Mouse (Mus musculus) right cerebral cortex, postnatal 25 days (tissue): ENCODE results near the gene Gjb2.
"Not testable (repeated sequence)": the region's sequence is repeated elsewhere in the genome, so short reads cannot be mapped to it uniquely, and the experiment has no call there.

Experiments used
- DNase-seq: peaks from one replicate; pipeline ENCODE4 v3.0.0; 2022

The Gjb2 gene

DNA sequence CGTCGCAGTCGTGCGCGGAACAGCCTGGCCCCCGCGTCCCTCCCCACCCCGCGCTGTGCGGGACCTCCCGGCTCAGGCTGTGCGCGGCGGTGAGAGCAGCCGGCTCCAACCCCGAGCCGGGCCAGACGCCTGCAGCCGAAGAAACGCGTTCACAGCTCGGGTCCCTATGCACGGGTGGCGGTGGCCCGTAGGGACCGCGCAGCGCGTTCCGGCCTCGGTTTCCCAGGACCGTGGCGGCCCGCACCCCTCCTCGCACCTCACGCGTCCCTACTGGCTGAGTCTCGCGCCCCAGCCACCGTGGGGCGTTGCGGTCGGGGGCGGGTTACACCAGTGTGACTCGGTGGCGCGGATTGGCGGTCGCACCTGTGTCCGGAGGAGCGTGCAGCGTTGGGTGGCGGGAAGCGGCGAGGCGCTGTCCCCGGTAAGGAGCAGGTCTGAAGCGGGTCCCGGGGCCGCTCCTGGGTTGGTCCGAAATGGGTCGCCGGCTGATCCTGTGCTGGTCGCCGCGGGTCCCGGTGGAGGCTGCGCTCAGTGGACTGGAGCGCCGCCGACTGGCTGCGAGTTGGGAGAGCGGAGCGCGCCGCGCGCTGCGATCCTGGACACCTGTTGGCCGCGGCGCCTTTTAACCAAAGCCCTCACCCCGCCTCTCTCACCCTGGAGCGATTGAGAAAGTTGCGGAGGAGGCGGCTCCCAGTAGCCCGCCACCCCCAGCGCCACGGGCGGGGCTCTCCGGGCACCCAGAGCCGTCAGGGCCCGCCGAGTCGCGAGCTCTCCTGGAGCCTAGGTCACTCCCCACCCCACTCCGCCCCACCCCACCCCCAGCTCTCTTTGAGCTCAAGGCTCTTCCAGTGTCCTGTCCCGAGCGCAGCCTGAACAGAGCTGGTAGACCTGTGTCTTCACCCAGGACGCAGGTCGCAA, at the start of gene Gjb2:
Gjb2 (minus strand) TSS at position 597 of the 918 bp plus-strand sequence.
- peak; percentile 48 for DNase-seq

DNA sequence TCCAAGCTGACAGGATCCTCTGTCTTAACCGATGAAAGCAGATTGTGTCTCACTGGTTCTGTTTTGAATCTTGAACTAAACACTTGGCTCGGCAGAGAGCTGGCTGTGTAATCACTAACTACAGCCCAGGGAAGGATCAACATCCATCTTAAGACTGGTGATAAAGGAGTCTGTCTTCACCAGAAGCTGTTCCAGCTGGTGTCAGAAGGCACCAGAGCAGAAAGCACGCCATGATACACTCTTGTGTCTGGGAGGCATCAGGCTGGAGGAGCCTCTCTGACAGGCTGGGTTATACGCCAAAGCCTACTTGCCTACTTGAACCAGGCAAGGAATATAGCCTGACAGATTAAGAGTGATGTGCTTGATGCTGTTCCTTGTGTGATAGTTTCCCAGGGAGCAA, 41.2 kb upstream of the Gjb2 start:
- no peak for DNase-seq

DNA sequence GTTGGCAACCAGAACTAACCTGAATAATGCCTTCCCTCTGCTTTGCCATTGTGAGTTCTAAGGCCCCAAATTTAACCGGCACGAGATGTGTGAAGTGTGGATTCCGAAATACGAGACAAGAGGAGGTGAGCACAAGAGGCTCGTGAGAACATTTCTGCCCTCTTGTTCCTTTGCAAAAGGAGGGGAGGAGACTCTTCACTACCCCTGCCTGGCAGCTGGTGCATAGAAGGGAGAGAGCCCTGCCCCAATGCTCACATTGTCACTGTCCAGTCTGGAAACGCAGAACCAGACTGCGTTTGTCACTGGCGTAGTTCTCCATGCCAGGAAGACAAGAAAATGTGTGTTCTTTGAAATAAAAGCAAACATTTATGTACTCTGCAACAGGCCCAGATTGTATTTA, 30.8 kb upstream of the Gjb2 start:
- no peak for DNase-seq

DNA sequence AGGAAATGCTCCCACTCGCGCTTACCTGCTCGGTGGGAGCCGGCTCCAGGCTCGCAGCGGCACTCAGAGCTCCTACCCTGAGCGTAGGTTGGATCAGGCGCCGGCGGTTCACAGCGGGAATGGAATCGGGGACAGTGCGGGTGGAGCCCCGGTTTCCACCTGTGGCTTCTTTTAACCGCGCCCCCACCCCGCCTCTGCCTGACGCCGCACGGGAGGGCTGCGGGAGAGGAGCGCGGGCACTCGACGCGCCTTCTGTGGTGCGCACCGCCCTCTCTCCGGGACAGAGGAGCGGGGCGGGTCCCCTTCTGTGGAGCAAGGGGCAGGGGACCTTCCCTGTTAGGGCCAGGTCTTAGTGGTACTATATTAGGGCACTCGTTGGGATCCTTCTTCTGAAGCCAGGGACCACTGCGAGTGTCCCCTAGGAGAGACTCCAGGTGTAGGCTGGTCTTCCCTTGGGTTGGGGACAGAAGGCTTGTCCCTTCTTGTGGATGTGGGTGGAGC, 28.7 kb upstream of the Gjb2 start, which contains the start of gene Gjb6:
Gjb6 (minus strand) TSS at position 451 of the 501 bp plus-strand sequence.
- DNase-seq: peak; percentile 14

DNA sequence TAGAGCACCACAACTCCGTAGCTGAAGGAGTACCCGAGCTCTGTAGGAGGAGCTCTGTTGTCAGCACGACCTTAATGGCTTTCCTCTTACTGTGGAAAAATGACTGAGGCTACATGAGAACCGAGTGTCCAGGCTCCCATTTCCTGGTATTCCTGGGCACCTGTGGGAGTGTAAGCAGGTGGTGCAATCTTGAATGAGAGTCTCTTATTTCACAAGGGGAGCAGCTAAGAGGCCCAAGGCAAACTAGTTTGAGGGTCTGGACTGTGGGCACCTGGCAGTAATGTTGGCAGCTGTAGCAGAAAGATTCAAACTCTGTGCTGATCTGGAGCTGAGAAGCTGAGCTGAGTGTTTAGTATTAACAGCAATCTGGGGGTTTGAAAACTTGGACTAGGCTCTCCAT, 22.9 kb upstream of the Gjb2 start:
- no peak for DNase-seq

DNA sequence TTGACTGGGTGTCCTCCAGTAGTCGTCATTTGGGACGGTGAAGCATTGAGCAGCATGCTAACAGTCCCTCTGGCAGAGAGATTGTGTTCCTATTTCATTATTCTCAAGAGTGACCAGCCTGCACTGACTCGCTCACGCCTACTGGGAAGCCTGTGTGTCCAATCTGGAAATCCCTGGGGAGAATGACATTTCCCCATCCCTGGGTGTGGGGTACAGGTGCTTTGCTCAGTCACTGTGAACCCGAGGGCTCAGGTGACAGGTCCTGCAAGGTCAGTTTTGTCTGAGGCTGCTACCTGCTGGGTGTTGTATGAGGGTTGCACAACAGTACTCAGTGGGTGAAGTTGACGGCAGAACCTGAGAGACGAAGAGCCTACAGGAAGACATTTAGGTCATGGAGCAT, 17.8 kb upstream of the Gjb2 start:
- DNase-seq: no peak

DNA sequence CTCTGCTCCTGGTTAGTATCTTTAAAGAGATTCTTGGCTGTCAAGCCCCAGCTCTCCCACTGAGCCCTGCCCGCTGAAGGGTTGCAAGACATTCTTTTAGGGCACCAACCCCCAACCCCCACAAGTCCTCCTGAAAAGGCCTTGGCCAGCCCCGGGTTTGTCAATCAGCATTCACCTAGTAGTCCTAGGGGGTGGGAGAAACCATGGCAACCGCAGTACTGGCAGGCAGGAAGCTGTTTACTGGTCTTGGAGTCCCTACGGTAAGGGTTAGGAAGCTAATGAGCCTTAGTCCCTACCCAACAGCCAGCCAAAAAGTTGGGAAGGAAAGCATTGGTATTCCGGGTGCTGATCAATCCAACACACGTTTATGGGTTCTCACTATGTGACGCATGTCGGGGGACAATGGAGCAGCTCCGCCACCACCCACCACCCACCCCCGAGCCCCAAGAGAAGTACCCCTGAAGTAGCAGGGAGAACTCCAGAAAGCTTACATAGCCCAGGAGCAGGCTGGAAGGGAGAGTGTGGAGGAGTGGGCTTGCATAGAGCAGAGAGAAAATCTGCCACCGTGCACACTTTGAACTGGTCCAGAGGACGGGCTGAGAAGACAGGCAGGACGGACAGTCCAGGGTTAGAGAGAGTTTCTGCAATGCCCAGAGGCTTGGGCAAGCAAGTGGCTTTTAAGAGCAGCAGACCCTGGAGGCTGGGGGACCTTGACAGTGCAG, 11.5 kb upstream of the Gjb2 start, which contains the start of gene Gm4491:
Gm4491 (minus strand) TSS at position 61 of the 722 bp plus-strand sequence.
- peak; percentile 44 for DNase-seq

DNA sequence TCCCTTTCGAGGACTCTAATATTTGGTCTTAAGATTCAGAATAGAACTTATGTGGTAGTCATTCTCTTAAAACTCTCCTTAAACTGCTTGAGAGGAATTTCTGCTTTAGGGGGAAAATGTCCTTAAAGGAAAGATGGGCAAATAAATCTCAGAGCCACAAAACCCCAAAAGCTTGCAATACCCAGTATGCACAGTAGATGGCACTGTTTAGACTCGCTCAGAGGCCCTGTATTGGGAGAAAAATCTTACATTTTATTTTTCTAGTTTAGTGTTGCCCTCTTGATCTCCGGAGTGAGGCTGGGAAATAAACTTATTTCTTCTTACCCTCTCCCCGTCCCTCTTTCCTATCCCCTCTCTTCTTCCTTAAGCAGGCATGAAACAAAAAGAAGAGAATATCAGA, 4.7 kb upstream of the Gjb2 start:
- no peak for DNase-seq

DNA sequence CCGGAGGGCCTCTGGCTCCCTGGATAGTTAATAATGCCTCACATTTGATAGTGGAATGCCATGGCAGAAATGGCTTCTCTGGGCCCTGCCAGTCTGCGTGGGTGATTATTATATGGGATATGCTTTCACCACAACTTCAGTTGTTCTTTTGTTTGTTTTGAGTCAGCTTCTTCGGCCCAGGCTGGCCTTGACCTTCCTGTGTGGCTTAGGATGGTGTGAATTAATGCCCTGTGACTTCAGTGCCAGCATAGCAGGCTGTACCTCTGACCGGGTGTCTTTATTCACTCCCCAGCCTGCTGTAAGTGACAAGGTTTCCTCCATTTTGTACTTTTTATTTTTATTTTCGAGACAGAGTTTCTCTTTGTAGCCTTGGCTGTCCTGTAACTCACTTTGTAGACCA, 3.4 kb upstream of the Gjb2 start:
- DNase-seq: no peak

DNA sequence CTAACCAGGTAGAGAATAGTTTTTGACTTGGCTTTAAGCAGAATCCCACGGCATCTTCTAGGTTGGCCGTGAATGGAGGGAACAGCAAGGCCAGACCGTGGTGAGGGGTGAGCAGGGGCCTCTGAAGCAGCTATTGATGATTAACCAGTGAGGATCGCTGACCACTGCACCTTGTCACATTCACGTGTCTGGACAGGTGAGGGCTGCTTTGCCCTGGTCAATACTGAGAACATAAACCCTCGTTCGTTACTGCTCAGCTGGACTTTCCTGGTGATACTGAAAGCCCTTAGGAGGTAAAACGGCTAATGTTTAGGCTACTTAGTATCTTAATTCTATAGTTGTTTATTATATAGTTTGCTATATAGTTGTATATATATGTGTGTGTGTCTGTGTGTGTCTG, 2.6 kb upstream of the Gjb2 start:
- no peak for DNase-seq

DNA sequence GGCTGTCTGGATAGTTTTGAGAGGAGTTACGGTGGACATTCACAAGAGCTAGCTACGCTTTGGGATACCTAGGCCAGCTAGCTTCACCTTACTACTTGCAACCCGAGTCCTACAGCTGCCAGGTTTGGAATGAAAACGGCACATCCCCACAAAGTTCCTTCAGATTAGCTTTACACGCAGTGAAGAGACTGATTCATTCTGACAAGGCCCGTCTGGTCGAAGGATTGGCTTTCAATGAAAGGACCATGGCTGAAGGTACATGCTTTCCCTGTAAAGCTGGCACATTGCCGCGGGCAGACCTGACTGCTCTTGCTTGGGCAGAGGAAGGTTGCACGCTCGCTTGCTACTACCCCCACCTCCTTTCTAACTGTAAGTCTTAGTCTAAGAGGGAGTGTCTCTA, 1.2 kb upstream of the Gjb2 start:
- DNase-seq: no peak

DNA sequence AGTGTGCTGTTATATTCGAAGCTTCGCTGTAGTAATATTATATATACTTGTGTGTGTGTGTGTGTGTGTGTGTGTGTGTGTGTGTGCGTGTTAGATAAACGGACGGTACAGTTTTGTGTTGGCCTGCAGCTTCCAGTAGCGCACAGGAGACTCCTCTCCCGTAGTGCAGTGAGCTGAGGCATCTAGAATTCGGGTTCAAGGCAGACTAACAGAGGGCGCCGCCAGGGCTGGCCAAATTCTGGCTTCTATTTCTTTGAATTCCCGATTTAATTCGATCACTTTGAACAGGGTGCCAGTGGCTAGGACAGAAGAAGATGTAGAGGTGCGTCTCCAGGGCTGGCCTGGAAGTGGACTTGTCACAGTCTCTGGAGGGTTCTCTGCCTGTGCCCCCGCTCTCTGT, 609 bp upstream of the Gjb2 start:
- no peak for DNase-seq

DNA sequence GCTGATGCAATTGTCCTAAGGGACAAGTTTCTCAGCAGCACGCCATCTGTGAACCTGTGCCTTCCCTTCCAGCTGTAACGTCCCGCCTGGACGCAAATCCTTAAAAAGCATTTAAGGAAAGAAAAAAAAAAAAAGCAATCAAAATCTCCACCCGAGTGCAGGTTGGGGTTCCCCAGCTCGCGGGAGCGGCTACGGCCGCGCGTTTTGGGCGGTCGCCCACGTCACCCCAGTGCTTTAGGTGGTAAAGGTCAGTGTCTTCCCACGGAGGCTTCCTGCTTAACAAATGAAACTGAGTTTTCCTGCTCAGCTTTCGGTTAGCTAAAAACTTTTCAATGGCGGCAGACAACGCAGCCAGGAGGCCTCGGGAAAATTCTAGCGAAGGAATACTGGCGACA, 794 bp downstream of the Gjb2 start:
- no peak for DNase-seq

DNA sequence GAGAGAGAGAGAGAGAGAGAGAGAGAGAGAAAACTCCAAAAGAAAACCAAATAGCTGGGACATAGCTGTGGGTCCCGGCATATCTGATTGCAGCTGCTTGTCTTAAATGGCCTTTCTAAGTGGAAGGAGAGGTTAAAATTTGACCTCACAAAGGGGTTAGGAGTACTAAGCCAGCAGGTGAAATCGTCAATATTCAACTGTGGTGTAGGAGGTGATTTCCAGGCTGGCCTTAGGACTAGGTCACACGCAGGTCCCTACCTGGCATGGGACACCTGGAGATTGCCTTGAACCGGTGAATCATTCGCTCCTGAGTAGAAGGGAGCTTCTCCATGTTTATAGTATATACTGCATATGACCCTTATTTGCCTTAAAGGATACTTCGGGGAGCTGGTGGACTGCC, 1.4 kb downstream of the Gjb2 start:
- DNase-seq: no peak

DNA sequence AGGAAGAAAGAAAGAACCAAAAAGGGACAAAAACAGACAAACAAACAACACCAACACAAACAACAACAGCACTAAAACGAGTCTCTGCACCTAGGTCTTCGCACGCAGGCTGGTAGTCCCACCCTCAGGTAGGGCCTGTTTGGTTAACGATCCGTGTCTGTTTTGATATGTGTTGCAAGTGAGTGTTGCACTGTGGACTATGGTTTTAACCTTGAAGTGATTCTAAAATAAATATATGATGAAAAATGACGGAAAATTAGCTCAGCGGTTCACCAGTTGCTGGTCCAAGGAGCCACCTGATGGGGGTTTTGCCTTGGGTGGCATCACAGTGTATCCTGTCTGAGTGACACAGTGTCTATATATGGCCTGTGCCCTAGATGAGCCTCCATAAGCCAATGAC, 2.9 kb downstream of the Gjb2 start:
- DNase-seq: no peak

DNA sequence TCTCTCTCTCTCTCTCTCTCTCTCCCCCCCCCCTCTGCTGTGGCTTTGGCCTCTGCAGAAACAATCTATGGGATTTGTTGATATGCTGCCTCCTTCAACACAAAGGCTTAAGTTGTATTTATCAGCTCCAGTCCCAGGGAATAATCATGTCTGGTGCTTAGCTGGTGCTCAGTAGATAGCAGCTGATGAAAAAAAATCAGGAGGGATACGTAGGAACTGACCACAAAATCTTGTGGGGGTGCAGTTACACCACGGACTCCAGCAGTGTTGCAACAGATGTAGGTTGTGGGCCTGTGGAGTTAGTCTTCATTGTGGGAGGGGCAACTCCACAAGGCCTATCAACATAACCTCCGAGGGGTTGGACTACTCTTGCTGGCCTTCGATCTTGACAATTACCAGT, 8.6 kb downstream of the Gjb2 start:
- DNase-seq: no peak

DNA sequence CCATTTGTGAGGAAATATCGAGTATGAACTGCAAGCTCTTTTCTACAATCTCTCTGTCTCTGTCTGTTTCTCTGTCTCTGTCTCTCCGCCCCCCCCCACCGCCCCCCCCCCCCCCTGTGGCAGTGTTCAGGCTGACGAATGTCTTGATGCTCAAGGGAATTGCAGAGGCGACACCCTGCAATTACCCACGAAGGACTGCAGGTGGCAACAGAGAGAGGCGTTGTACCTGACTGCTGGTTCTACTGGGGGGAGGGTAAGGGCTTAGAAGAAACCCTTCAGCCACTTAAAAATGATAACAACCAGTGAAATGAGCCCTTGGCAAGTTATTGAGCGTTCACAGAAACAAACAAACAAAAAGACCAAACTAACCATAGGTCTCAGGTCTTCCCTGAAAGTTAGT, 11.5 kb downstream of the Gjb2 start:
- peak; percentile 49 for DNase-seq

DNA sequence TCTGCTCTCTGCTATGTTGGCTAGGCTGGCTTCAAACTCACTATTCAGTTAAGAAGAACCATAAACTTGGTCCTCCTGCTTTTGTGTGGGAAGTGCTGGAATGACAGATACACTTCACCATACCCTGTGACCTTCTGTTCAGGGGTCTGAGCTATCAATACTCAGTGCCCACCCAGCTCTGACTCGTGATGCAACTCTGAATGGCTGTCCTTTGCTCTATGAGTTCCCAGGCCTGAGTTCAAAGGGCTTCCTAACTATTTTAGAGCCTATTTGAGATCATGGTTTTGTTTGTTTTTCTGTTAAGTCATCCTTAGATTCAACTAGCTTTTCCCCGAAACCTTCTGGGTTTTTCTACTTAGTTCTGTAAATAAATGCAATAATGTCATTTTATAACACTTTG, 14.5 kb downstream of the Gjb2 start:
- DNase-seq: no peak

DNA sequence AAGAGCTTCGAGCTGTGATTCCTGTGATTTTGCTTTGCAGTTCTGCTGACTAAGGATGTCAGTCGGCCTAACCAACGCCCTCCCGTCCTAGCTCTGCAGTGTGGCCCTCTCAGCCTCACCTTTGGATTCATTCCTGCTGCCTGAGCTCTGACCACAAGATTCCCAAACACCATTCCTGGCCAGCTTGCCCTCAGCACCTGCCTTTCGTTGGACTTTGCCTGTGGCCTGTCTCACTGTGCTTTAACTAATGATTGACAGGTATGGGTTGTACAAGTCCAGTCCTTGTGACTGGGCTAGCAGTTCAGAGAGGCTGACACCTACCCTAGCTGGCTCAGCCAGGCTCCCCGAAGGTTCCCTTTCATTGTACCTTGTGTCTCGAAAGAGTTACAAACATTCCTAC, 15.4 kb downstream of the Gjb2 start:
- DNase-seq: no peak

DNA sequence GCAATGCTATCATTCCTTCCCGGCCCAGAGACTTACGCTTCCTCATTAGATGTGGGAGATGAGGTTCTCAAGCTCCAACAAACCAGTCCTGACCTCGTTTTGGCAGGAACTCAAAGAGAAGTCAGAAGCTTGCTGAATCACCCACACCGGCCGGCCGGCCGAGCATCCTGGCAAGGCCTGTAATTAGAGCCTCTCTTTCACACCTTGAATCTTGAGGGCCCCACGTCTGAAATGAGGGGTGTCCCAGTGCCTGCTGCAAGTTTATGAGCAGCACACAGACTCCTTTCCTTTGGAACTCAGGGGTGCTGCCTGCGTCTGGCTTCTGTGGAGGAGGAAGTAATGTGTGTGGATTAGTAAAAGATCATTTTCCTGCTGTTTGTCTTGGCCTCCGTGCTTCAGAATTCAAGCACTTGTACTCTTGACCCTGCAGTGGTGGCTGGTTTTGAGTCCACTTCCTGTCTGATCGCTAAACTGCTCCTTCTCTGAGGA, 20.3 kb downstream of the Gjb2 start:
- DNase-seq: no peak

DNA sequence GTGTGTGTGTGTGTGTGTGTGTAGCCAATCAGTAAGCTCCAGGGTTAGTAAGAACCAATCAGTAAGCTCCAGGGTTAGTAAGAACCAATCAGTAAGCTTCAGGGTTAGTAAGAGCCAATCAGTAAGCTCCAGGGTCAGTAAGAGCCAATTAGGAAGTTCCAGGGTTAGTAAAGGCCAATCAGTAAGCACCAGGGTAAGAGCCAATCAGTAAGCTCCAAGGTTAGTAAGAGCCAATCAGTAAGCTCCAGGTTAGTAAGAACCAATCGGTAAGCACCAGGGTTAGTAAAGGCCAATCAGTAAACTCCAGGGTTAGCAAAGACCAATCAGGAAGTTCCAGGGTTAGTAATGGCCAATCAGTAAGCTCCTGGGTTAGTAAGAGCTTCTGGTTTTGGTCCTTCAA, 21.6 kb downstream of the Gjb2 start:
- no peak for DNase-seq

DNA sequence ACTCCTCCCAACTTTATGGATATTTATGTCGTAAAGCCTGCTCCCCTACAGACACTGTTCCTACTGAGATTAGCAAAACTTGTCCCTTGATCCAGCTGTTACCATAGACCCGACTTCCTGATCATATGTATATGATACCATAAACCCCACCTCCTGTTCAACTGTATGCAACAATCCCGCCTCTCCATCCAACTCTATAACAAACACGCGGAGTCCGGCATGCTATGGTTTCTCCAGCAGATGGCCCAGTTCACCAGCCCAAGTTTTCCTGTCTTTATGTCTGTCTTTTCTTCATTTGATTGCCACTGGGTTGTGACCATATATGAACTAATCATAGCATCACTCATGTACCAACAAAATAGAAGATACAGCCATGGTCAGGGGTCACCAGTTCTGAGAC, 29.0 kb downstream of the Gjb2 start:
- DNase-seq: no peak

DNA sequence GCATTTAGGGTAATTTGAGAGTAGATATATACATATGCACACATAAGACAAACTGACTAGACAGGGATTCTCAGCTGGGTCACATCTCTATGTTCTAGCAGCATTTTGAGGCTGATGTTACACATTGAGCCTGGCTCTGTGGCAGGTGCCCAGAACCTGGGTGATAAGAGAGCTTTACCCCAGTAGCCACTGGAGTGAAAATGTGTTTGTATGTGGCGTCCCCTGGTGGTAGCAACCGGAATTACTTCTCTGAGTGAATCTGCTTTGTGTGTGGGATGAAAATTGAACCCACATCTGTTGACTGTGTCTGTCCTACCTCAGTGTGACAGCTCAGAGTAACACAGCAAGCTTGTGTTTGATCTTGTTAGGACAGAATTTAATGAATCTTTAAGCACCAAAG, 34.6 kb downstream of the Gjb2 start:
- not testable (repeated sequence) for DNase-seq

DNA sequence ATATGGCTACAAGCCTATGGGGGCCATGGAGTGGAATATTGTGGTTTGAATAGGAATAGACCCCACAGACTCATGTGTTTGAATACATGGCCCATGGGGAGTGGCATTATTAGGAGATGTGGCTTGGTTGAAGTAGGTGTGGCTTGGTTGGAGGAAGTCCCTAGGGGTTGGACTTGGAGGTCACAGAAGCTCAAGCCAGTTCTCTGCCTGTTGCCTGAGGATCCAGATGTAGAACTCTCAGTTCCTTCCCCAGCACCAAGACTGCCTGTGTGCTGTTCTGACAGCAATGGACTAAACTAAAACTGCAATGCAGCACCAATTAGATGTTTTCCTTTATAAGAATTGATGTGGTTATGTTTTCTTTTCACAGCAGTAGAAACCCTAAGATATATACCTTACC, 38.4 kb downstream of the Gjb2 start:
- DNase-seq: no peak
